Mouse (Mus musculus) hindbrain, embryonic 15.5 days (tissue): ENCODE results near the gene Foxp4. TPM values are rescaled to one million over a fixed set of nuclear protein-coding genes. Genes with fewer than 3 reads are reported as not detected.

ENCODE experiments used
- polyA plus RNA-seq: library from polyadenylated mRNA; unstranded; fragments of >200 nt; fragmentation: Nextera tagmentation; extraction: Ambion mirVana; gene quantifications from 2 replicates; pipeline ENCODE4 v1.2.1, GENCODE M21; 2015

Gene Foxp4
- polyA plus RNA-seq, 1 experiment from 2014 or later = 42.2 TPM

Other genes with a start within 250 kb of the Foxp4 start
- 277 and 288 TPM in 2 replicates for gene Tomm6, start 236.3 kb downstream of the Foxp4 start, polyA plus RNA-seq
- 49.3 and 52.2 TPM in 2 replicates for gene Frs3, start 235.6 kb downstream of the Foxp4 start, polyA plus RNA-seq
- 1.2 and 1.5 TPM in 2 replicates for gene Gm21981, start 230.2 kb downstream of the Foxp4 start, polyA plus RNA-seq
- gene Prickle4, start 229.9 kb downstream of the Foxp4 start, polyA plus RNA-seq = 1.3 and 1.6 TPM in 2 replicates
- gene Pgc, start 197.8 kb downstream of the Foxp4 start, polyA plus RNA-seq = 0.16 TPM in 1 of 2 replicates, not detected in the other
- gene Tfeb, start 187.6 kb downstream of the Foxp4 start, polyA plus RNA-seq = 3.6 and 4.2 TPM in 2 replicates
- gene Mdfi, start 90.0 kb downstream of the Foxp4 start, polyA plus RNA-seq = 4.0 and 4.2 TPM in 2 replicates
- gene 1700122O11Rik, start 113.6 kb upstream of the Foxp4 start, polyA plus RNA-seq = not detected in 2 replicates
- gene 1700067P10Rik, start 164.7 kb upstream of the Foxp4 start, polyA plus RNA-seq = not detected in 2 replicates
- not detected in 2 replicates for gene 9830107B12Rik, start 221.6 kb upstream of the Foxp4 start, polyA plus RNA-seq
- 0.21 TPM in 1 of 2 replicates, not detected in the other for gene A530064D06Rik, start 242.6 kb upstream of the Foxp4 start, polyA plus RNA-seq